Mouse (Mus musculus) CH12.LX (cell line): ENCODE data around the gene Pdlim5.

Experiments used
- CTCF ChIP-seq, 2 experiments: IDR thresholded peaks in 1 of 2; conservative IDR thresholded peaks in 1 of 2; 2 replicates each; pipeline ENCODE4 v1.5.1; 2011 to 2012; ENCODE audit warnings: low read depth in 2 of 2, low read length in 2 of 2, improper control_type of control experiment in 1 of 2, inconsistent platforms in 1 of 2, mild to moderate bottlenecking in 1 of 2, moderate library complexity in 1 of 2
- POLR2A ChIP-seq: IDR thresholded peaks from 2 replicates; pipeline ENCODE4 v1.6.1; 2011; ENCODE audit warnings: low read depth, mild to moderate bottlenecking, improper control_type of control experiment, low read length

- TF ChIP-seq CTCF (conservative IDR thresholded peaks at IDR 0.05 in 1 of 2, IDR thresholded peaks at IDR 0.05 in 1 of 2; ENCODE audit: low read depth in 2 of 2, low read length in 2 of 2) (no peak), POLR2A (no peak)
Measured at GRCm38 (mm10) chr3:142372465-142373147, 22.9 kb downstream of the Pdlim5 start.
